Mouse (Mus musculus) hindbrain, postnatal 0 days (tissue): ENCODE results near the gene Vps50. TPM values are rescaled to one million over a fixed set of nuclear protein-coding genes. Genes with fewer than 3 reads are reported as not detected.
"Not testable (repeated sequence)": the region's sequence is repeated elsewhere in the genome, so short reads cannot be mapped to it uniquely, and the experiment has no call there.

Source experiments
- ATAC-seq: fragments of 200-750 bp; cut with Nextera tagmentation; 2 replicates; pipeline ENCODE4 v1.8.0; 2017; ENCODE audit warnings: mild to moderate bottlenecking, moderate TSS enrichment, moderate library complexity
- DNase-seq: peaks from one replicate; pipeline ENCODE4 v3.0.0-alpha.2; 2015; ENCODE audit warnings: low spot score
- H3K27ac ChIP-seq: fragments of 300-500 bp; sonication (generic); 2 replicates; pipeline ENCODE4 v1.5.1; 2014; ENCODE audit warnings: mild to moderate bottlenecking
- H3K27me3 ChIP-seq: fragments of 300-500 bp; sonication (generic); 2 replicates; pipeline ENCODE4 v1.6.1; 2014; ENCODE audit warnings: low read length, mixed read lengths; ENCODE audit not compliant: insufficient read depth
- H3K36me3 ChIP-seq: fragments of 300-500 bp; sonication (generic); 2 replicates; pipeline ENCODE4 v1.6.1; 2014; ENCODE audit warnings: low read length, mixed read lengths; ENCODE audit not compliant: insufficient read depth
- H3K4me1 ChIP-seq: fragments of 300-500 bp; sonication (generic); 2 replicates; pipeline ENCODE4 v1.6.1; 2014; ENCODE audit warnings: antibody characterized with exemption, low read length, mixed read lengths; ENCODE audit not compliant: insufficient read depth
- H3K4me2 ChIP-seq: fragments of 300-500 bp; sonication (generic); 2 replicates; pipeline ENCODE4 v1.6.1; 2014; ENCODE audit warnings: low read depth, mild to moderate bottlenecking, low read length, moderate library complexity, mixed read lengths
- H3K4me3 ChIP-seq: fragments of 300-500 bp; sonication (generic); 2 replicates; pipeline ENCODE4 v1.5.1; 2014; ENCODE audit warnings: low read length
- H3K9ac ChIP-seq: fragments of 300-500 bp; sonication (generic); replicated peaks from 2 replicates; pipeline ENCODE4 v1.6.1; 2014; ENCODE audit warnings: mild to moderate bottlenecking, low read length, moderate library complexity, mixed read lengths
- H3K9me3 ChIP-seq: fragments of 300-500 bp; sonication (generic); 2 replicates; pipeline ENCODE4 v1.6.1; 2016; ENCODE audit warnings: low read length, mixed read lengths
- CTCF ChIP-seq: IDR thresholded peaks from 2 replicates; pipeline ENCODE4 v1.5.1; 2016; ENCODE audit warnings: antibody characterized with exemption, control low read depth, low read depth
- WGBS: fragments of 180-500 bp; shearing (Covaris S2); extraction: QIAGEN DNeasy Blood & Tissue Kit; methylation state at CpG from one replicate; pipeline ENCODE4 v1.1.7; 2014; 5-methylcytosine and 5-hydroxymethylcytosine counted together
- polyA plus RNA-seq: library from polyadenylated mRNA; unstranded; fragments of >200 nt; fragmentation: Nextera tagmentation; extraction: Ambion mirVana; gene quantifications from 2 replicates; pipeline ENCODE4 v1.2.1, GENCODE M21; 2015
- total RNA-seq: library from RNA; depleted of rRNA; stranded (reverse); fragments of >200 nt; gene quantifications from 2 replicates; pipeline ENCODE4 v1.2.3, GENCODE M21; 2014

Gene Vps50
- total and polyA plus RNA-seq, 2 experiments from 2014 or later = 31.7 to 45.4 TPM

GRCm38 (mm10) chr6:3500286-3500685 lies 2.1 kb downstream of the Vps50 start:
- Histone ChIP-seq H3K4me2 (no peak overlapping the region), H3K27me3 (no peaks in the 10 kb centered on the region), H3K36me3 (no peaks in the 10 kb centered on the region), H3K27ac (no peak overlapping the region), H3K4me1 (peaks cover 4% of the 10 kb centered on the region), H3K9me3 (no peaks in the 10 kb centered on the region), H3K9ac (no peak overlapping the region), H3K4me3 (no peak overlapping the region)
- TF ChIP-seq CTCF = no peak
- DNase-seq = no peak
- 83% methylated on average over 3 of the region's 3 CpGs for WGBS
- no peak for ATAC-seq

GRCm38 (mm10) chr6:3505289-3505688 lies 7.1 kb downstream of the Vps50 start:
- Histone ChIP-seq H3K27ac (no peak overlapping the region), H3K27me3 (no peaks in the 10 kb centered on the region), H3K9ac (no peak overlapping the region), H3K9me3 (no peaks in the 10 kb centered on the region), H3K4me1 (no peaks in the 10 kb centered on the region), H3K4me2 (no peak overlapping the region), H3K4me3 (no peak overlapping the region), H3K36me3 (no peaks in the 10 kb centered on the region)
- ATAC-seq (no peak), DNase-seq (no peak)
- TF ChIP-seq CTCF = no peak
- WGBS = 75% methylated on average over 5 of the region's 5 CpGs

- H3K4me2 ChIP-seq = no peak overlapping the region
- ATAC-seq (no peak), DNase-seq (no peak)
- no peaks in the 10 kb centered on the region for H3K36me3 ChIP-seq
- no peaks in the 10 kb centered on the region for H3K9me3 ChIP-seq
- 81% methylated on average over 4 of the region's 4 CpGs for WGBS
- H3K27me3 ChIP-seq = no peaks in the 10 kb centered on the region
- no peak overlapping the region for H3K9ac ChIP-seq
- H3K27ac ChIP-seq = no peak overlapping the region
- H3K4me1 ChIP-seq = 0 out of 2 replicates have a peak, but pooled peaks cover 5% of the 10 kb centered on the region
- TF ChIP-seq CTCF = no peak
- H3K4me3 ChIP-seq = no peak overlapping the region
These were observed 8.9 kb downstream of the Vps50 start for GRCm38 (mm10) chr6:3507078-3507477.

GRCm38 (mm10) chr6:3508151-3508550 lies 10.0 kb downstream of the Vps50 start:
- WGBS = 90% methylated on average over 2 of the region's 2 CpGs
- not testable (repeated sequence) for H3K4me3 ChIP-seq, H3K4me1 ChIP-seq, H3K36me3 ChIP-seq, H3K9me3 ChIP-seq, H3K9ac ChIP-seq, H3K27me3 ChIP-seq, DNase-seq, H3K4me2 ChIP-seq, ATAC-seq, H3K27ac ChIP-seq

GRCm38 (mm10) chr6:3509782-3510181 lies 11.6 kb downstream of the Vps50 start:
- H3K27me3 ChIP-seq = no peaks in the 10 kb centered on the region
- ATAC-seq (peak; percentile 66), DNase-seq (peak; percentile 85)
- H3K4me2 ChIP-seq = no peak overlapping the region
- no peaks in the 10 kb centered on the region for H3K9me3 ChIP-seq
- TF ChIP-seq CTCF = peak; percentile 76
- no peak overlapping the region for H3K9ac ChIP-seq
- H3K4me1 ChIP-seq = 0 out of 2 replicates have a peak, but pooled peaks cover 10% of the 10 kb centered on the region
- H3K36me3 ChIP-seq = no peaks in the 10 kb centered on the region
- H3K27ac ChIP-seq = no peak overlapping the region
- 8% methylated on average over 2 of the region's 2 CpGs for WGBS
- no peak overlapping the region for H3K4me3 ChIP-seq

GRCm38 (mm10) chr6:3511116-3511515 lies 12.9 kb downstream of the Vps50 start:
- Histone ChIP-seq H3K9me3 (no peaks in the 10 kb centered on the region), H3K4me1 (0 out of 2 replicates have a peak, but pooled peaks cover 10% of the 10 kb centered on the region), H3K9ac (peak overlapping the region; percentile 56; the same call in 1 of the 2 replicates), H3K36me3 (no peaks in the 10 kb centered on the region), H3K4me3 (peak overlapping the region; percentile 18; the same call in 1 of the 2 replicates), H3K27me3 (no peaks in the 10 kb centered on the region), H3K4me2 (peak overlapping the region; percentile 48), H3K27ac (peak overlapping the region; percentile 83)
- 45% methylated on average over 10 of the region's 10 CpGs for WGBS
- no peak for ATAC-seq
- DNase-seq = peak; percentile 24
- no peak for TF ChIP-seq CTCF

- H3K4me2 ChIP-seq = peak overlapping the region; percentile 48
- H3K9me3 ChIP-seq = no peaks in the 10 kb centered on the region
- H3K27me3 ChIP-seq = no peaks in the 10 kb centered on the region
- ATAC-seq (peak; percentile 63), DNase-seq (peak; percentile 53)
- TF ChIP-seq CTCF = no peak
- H3K27ac ChIP-seq = peak overlapping the region; percentile 83
- H3K4me1 ChIP-seq = 0 out of 2 replicates have a peak, but pooled peaks cover 10% of the 10 kb centered on the region
- H3K9ac ChIP-seq = peak overlapping the region; percentile 56
- peak overlapping the region; percentile 18 for H3K4me3 ChIP-seq
- WGBS = 22% methylated on average over 11 of the region's 11 CpGs
- no peaks in the 10 kb centered on the region for H3K36me3 ChIP-seq
These were observed 13.4 kb downstream of the Vps50 start for GRCm38 (mm10) chr6:3511612-3512011.
